Mouse (Mus musculus) neural tube, embryonic 12.5 days (tissue): ENCODE data around the gene Tank. TPM values are rescaled to one million over a fixed set of nuclear protein-coding genes. Genes with fewer than 3 reads are reported as not detected.

Experiments used
- ATAC-seq: fragments of 200-750 bp; cut with Nextera tagmentation; 2 replicates; pipeline ENCODE4 v1.8.0; 2017; ENCODE audit warnings: low read depth, mild to moderate bottlenecking, moderate TSS enrichment, moderate library complexity; ENCODE audit not compliant: low FRiP score
- H3K27ac ChIP-seq: fragments of 300-500 bp; sonication (generic); 2 replicates; pipeline ENCODE4 v1.5.1; 2016
- H3K27me3 ChIP-seq: fragments of 300-500 bp; sonication (generic); replicated peaks from 2 replicates; pipeline ENCODE4 v1.6.1; 2016; ENCODE audit warnings: mild to moderate bottlenecking
- H3K36me3 ChIP-seq: fragments of 300-500 bp; sonication (generic); 2 replicates; pipeline ENCODE4 v1.6.1; 2016; ENCODE audit warnings: mild to moderate bottlenecking
- H3K4me1 ChIP-seq: fragments of 300-500 bp; sonication (generic); 2 replicates; pipeline ENCODE4 v1.6.1; 2016
- H3K4me2 ChIP-seq: fragments of 300-500 bp; sonication (generic); replicated peaks from 2 replicates; pipeline ENCODE4 v1.6.1; 2016; ENCODE audit warnings: mild to moderate bottlenecking
- H3K4me3 ChIP-seq: fragments of 300-500 bp; sonication (generic); 2 replicates; pipeline ENCODE4 v1.5.1; 2016
- H3K9ac ChIP-seq: fragments of 300-500 bp; sonication (generic); 2 replicates; pipeline ENCODE4 v1.6.1; 2016; ENCODE audit warnings: mild to moderate bottlenecking
- H3K9me3 ChIP-seq: fragments of 300-500 bp; sonication (generic); 2 replicates; pipeline ENCODE4 v1.6.1; 2016; ENCODE audit warnings: mild to moderate bottlenecking
- WGBS: fragments of 180-500 bp; shearing (Covaris S2); methylation state at CpG from one replicate; pipeline ENCODE4 v1.1.7; 2016; 5-methylcytosine and 5-hydroxymethylcytosine counted together
- polyA plus RNA-seq: library from polyadenylated mRNA; unstranded; fragments of >200 nt; fragmentation: Nextera tagmentation; extraction: Ambion mirVana; gene quantifications from 2 replicates; pipeline ENCODE4 v1.2.1, GENCODE M21; 2016

Gene Tank
- 26.2 and 29.8 TPM in 2 replicates for polyA plus RNA-seq

- Histone ChIP-seq H3K4me2 (no peak within 1 kb of the TSS), H3K4me1 (no peaks in the 10 kb centered on the region), H3K9ac (no peak within 1 kb of the TSS), H3K36me3 (no peaks in the 10 kb centered on the region), H3K27me3 (no peaks in the 10 kb centered on the region), H3K4me3 (no peak within 1 kb of the TSS), H3K27ac (no peak within 1 kb of the TSS), H3K9me3 (no peaks in the 10 kb centered on the region)
- WGBS: 86% methylated on average over 10 of the region's 10 CpGs
- ATAC-seq: no peak
Measured at GRCm38 (mm10) chr2:61578433-61578832, at the start of gene Tank. Gene Tank (plus strand): TSS chr2:61578585.

- no peaks in the 10 kb centered on the region for H3K36me3 ChIP-seq
- H3K27ac ChIP-seq: no peak overlapping the region
- no peak overlapping the region for H3K9ac ChIP-seq
- H3K9me3 ChIP-seq: no peaks in the 10 kb centered on the region
- no peaks in the 10 kb centered on the region for H3K4me1 ChIP-seq
- WGBS: 68% methylated on average over 3 of the region's 3 CpGs
- ATAC-seq: no peak
- no peak overlapping the region for H3K4me2 ChIP-seq
- H3K4me3 ChIP-seq: no peak overlapping the region
- no peaks in the 10 kb centered on the region for H3K27me3 ChIP-seq
Measured at GRCm38 (mm10) chr2:61532326-61532725, 46.1 kb upstream of the Tank start.

- Histone ChIP-seq H3K27me3 (no peaks in the 10 kb centered on the region), H3K36me3 (no peaks in the 10 kb centered on the region)
Measured at GRCm38 (mm10) chr2:61533131-61533530, 45.3 kb upstream of the Tank start.

GRCm38 (mm10) chr2:61536901-61537300 is 41.5 kb upstream of the Tank start:
- no peak overlapping the region for H3K4me2 ChIP-seq
- no peaks in the 10 kb centered on the region for H3K27me3 ChIP-seq
- H3K9ac ChIP-seq: no peak overlapping the region
- ATAC-seq: no peak
- H3K4me3 ChIP-seq: no peak overlapping the region
- 82% methylated on average over 2 of the region's 2 CpGs for WGBS
- H3K36me3 ChIP-seq: no peaks in the 10 kb centered on the region
- H3K4me1 ChIP-seq: no peaks in the 10 kb centered on the region
- no peaks in the 10 kb centered on the region for H3K9me3 ChIP-seq
- H3K27ac ChIP-seq: no peak overlapping the region

More at GRCm38 (mm10) chr2:61533131-61533530, 45.3 kb upstream of the Tank start:
- ATAC-seq: no peak
- H3K9ac ChIP-seq: no peak overlapping the region
- WGBS: 83% methylated on average over 2 of the region's 2 CpGs
- H3K4me2 ChIP-seq: no peak overlapping the region
- no peaks in the 10 kb centered on the region for H3K4me1 ChIP-seq
- no peak overlapping the region for H3K27ac ChIP-seq
- H3K4me3 ChIP-seq: no peak overlapping the region
- H3K9me3 ChIP-seq: no peaks in the 10 kb centered on the region

- Histone ChIP-seq H3K9ac (no peak overlapping the region), H3K4me1 (no peaks in the 10 kb centered on the region), H3K4me2 (no peak overlapping the region), H3K9me3 (no peaks in the 10 kb centered on the region), H3K27ac (no peak overlapping the region), H3K27me3 (no peaks in the 10 kb centered on the region), H3K4me3 (no peak overlapping the region), H3K36me3 (no peaks in the 10 kb centered on the region)
- ATAC-seq: no peak
- WGBS: 22% methylated on average over 2 of the region's 2 CpGs
Measured at GRCm38 (mm10) chr2:61539378-61539777, 39.0 kb upstream of the Tank start.

GRCm38 (mm10) chr2:61542426-61542825 is 36.0 kb upstream of the Tank start:
- no peaks in the 10 kb centered on the region for H3K4me1 ChIP-seq
- H3K27me3 ChIP-seq: no peaks in the 10 kb centered on the region
- no peak for ATAC-seq
- no peak overlapping the region for H3K9ac ChIP-seq
- H3K4me3 ChIP-seq: no peak overlapping the region
- 90% methylated on average over 2 of the region's 2 CpGs for WGBS
- no peak overlapping the region for H3K4me2 ChIP-seq
- H3K36me3 ChIP-seq: no peaks in the 10 kb centered on the region
- H3K27ac ChIP-seq: no peak overlapping the region
- H3K9me3 ChIP-seq: no peaks in the 10 kb centered on the region

GRCm38 (mm10) chr2:61545666-61546065 is 32.7 kb upstream of the Tank start:
- Histone ChIP-seq H3K9me3 (no peaks in the 10 kb centered on the region), H3K9ac (no peak overlapping the region), H3K4me1 (no peaks in the 10 kb centered on the region), H3K4me3 (no peak overlapping the region), H3K4me2 (no peak overlapping the region), H3K27me3 (no peaks in the 10 kb centered on the region), H3K36me3 (no peaks in the 10 kb centered on the region), H3K27ac (no peak overlapping the region)
- no peak for ATAC-seq
- WGBS: 82% methylated on average over 3 of the region's 3 CpGs

GRCm38 (mm10) chr2:61548021-61548420 is 30.4 kb upstream of the Tank start:
- H3K27me3 ChIP-seq: no peaks in the 10 kb centered on the region
- H3K27ac ChIP-seq: no peak overlapping the region
- H3K4me1 ChIP-seq: no peaks in the 10 kb centered on the region
- WGBS: 71% methylated on average over 2 of the region's 2 CpGs
- H3K36me3 ChIP-seq: no peaks in the 10 kb centered on the region
- H3K4me3 ChIP-seq: no peak overlapping the region
- ATAC-seq: no peak
- no peaks in the 10 kb centered on the region for H3K9me3 ChIP-seq
- H3K4me2 ChIP-seq: no peak overlapping the region
- H3K9ac ChIP-seq: no peak overlapping the region

GRCm38 (mm10) chr2:61551680-61552079 is 26.7 kb upstream of the Tank start:
- no peak for ATAC-seq
- 88% methylated on average over 5 of the region's 5 CpGs for WGBS

GRCm38 (mm10) chr2:61555367-61555766 is 23.0 kb upstream of the Tank start:
- ATAC-seq: peak; percentile 58
- no peaks in the 10 kb centered on the region for H3K27me3 ChIP-seq
- H3K4me3 ChIP-seq: no peak overlapping the region
- no peaks in the 10 kb centered on the region for H3K36me3 ChIP-seq
- H3K27ac ChIP-seq: no peak overlapping the region
- no peak overlapping the region for H3K9ac ChIP-seq
- H3K4me2 ChIP-seq: no peak overlapping the region
- H3K4me1 ChIP-seq: no peaks in the 10 kb centered on the region
- WGBS: 69% methylated on average over 7 of the region's 7 CpGs
- H3K9me3 ChIP-seq: no peaks in the 10 kb centered on the region

More at GRCm38 (mm10) chr2:61551680-61552079, 26.7 kb upstream of the Tank start:
- Histone ChIP-seq H3K4me2 (no peak overlapping the region), H3K27ac (no peak overlapping the region), H3K4me3 (no peak overlapping the region), H3K9ac (no peak overlapping the region), H3K36me3 (no peaks in the 10 kb centered on the region), H3K27me3 (no peaks in the 10 kb centered on the region), H3K4me1 (no peaks in the 10 kb centered on the region), H3K9me3 (no peaks in the 10 kb centered on the region)

GRCm38 (mm10) chr2:61555825-61556224 is 22.6 kb upstream of the Tank start:
- 62% methylated on average over 2 of the region's 2 CpGs for WGBS
- Histone ChIP-seq H3K9ac (no peak overlapping the region), H3K4me3 (no peak overlapping the region), H3K4me1 (no peaks in the 10 kb centered on the region), H3K4me2 (no peak overlapping the region), H3K27me3 (no peaks in the 10 kb centered on the region), H3K9me3 (no peaks in the 10 kb centered on the region), H3K36me3 (no peaks in the 10 kb centered on the region), H3K27ac (no peak overlapping the region)
- ATAC-seq: peak; percentile 41; the same call in 1 of the 2 replicates

GRCm38 (mm10) chr2:61556639-61557038 is 21.7 kb upstream of the Tank start:
- H3K27me3 ChIP-seq: no peaks in the 10 kb centered on the region
- no peak overlapping the region for H3K4me3 ChIP-seq
- no peaks in the 10 kb centered on the region for H3K36me3 ChIP-seq
- no peak overlapping the region for H3K27ac ChIP-seq
- no peaks in the 10 kb centered on the region for H3K4me1 ChIP-seq
- WGBS: 90% methylated on average over 3 of the region's 3 CpGs
- no peak overlapping the region for H3K9ac ChIP-seq
- H3K4me2 ChIP-seq: no peak overlapping the region
- no peak for ATAC-seq
- H3K9me3 ChIP-seq: no peaks in the 10 kb centered on the region

GRCm38 (mm10) chr2:61557848-61558471 is 20.4 kb upstream of the Tank start:
- H3K27ac ChIP-seq: no peak overlapping the region
- H3K27me3 ChIP-seq: no peaks in the 10 kb centered on the region
- no peak overlapping the region for H3K4me2 ChIP-seq
- no peak overlapping the region for H3K4me3 ChIP-seq
- no peaks in the 10 kb centered on the region for H3K36me3 ChIP-seq
- WGBS: 90% methylated on average over 5 of the region's 5 CpGs
- no peak overlapping the region for H3K9ac ChIP-seq
- H3K9me3 ChIP-seq: no peaks in the 10 kb centered on the region
- no peak for ATAC-seq
- H3K4me1 ChIP-seq: no peaks in the 10 kb centered on the region
